Mouse (Mus musculus) hindbrain, embryonic 13.5 days (tissue): Measurements from ENCODE around the gene Klb. TPM values are rescaled to one million over a fixed set of nuclear protein-coding genes. Genes with fewer than 3 reads are reported as not detected.
"Not testable (repeated sequence)": the region's sequence is repeated elsewhere in the genome, so short reads cannot be mapped to it uniquely, and the experiment has no call there.

Source experiments
- ATAC-seq: fragments of 200-750 bp; cut with Nextera tagmentation; 2 replicates; pipeline ENCODE4 v1.8.0; 2017; ENCODE audit warnings: moderate TSS enrichment; ENCODE audit not compliant: low FRiP score
- H3K27ac ChIP-seq: fragments of 300-500 bp; sonication (generic); 2 replicates; pipeline ENCODE4 v1.5.1; 2015; ENCODE audit warnings: inconsistent platforms, mild to moderate bottlenecking, moderate library complexity
- H3K27me3 ChIP-seq: fragments of 300-500 bp; sonication (generic); 2 replicates; pipeline ENCODE4 v1.6.1; 2015; ENCODE audit warnings: mild to moderate bottlenecking, inconsistent platforms
- H3K36me3 ChIP-seq: fragments of 300-500 bp; sonication (generic); 2 replicates; pipeline ENCODE4 v1.6.1; 2015; ENCODE audit warnings: mild to moderate bottlenecking, inconsistent platforms
- H3K4me1 ChIP-seq: fragments of 300-500 bp; sonication (generic); replicated peaks from 2 replicates; pipeline ENCODE4 v1.6.1; 2015; ENCODE audit warnings: inconsistent platforms
- H3K4me2 ChIP-seq: fragments of 300-500 bp; sonication (generic); 2 replicates; pipeline ENCODE4 v1.6.1; 2015; ENCODE audit warnings: inconsistent platforms, mild to moderate bottlenecking, moderate library complexity
- H3K4me3 ChIP-seq: fragments of 300-500 bp; sonication (generic); 2 replicates; pipeline ENCODE4 v1.5.1; 2015; ENCODE audit warnings: mild to moderate bottlenecking, inconsistent platforms
- H3K9ac ChIP-seq: fragments of 300-500 bp; sonication (generic); 2 replicates; pipeline ENCODE4 v1.6.1; 2015; ENCODE audit warnings: mild to moderate bottlenecking, inconsistent platforms
- H3K9me3 ChIP-seq: fragments of 300-500 bp; sonication (generic); 2 replicates; pipeline ENCODE4 v1.6.1; 2016; ENCODE audit warnings: inconsistent platforms
- WGBS: fragments of 180-500 bp; shearing (Covaris S2); methylation state at CpG from one replicate; pipeline ENCODE4 v1.1.7; 2015; 5-methylcytosine and 5-hydroxymethylcytosine counted together
- polyA plus RNA-seq: library from polyadenylated mRNA; unstranded; fragments of >200 nt; fragmentation: Nextera tagmentation; extraction: Ambion mirVana; gene quantifications from 2 replicates; pipeline ENCODE4 v1.2.1, GENCODE M21; 2015

Klb gene
- polyA plus RNA-seq, result 0.09 TPM in 1 of 2 replicates, not detected in the other

DNA sequence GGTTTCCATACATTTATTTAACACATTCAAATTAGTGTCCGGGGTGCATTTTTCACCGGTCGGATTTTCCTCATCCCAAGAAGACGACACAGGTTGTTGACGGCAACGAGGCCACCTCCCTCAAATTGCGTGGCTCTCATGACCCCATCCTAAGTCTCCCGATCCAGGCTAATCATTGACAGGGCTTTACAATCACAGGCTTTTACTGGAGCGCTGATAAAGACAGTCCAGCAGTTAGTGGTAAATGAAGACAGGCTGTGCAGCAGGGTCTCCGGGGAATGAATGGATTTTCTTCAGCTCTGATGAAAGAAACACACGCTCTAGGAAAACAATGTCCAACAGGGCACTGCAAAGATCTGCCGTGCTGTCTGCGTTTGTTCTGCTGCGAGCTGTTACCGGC, at the start of gene Klb:
TSS of gene Klb (plus strand) at position 147 of the 400 bp plus-strand sequence.
- no peak for ATAC-seq
- H3K36me3 ChIP-seq, result no peaks in the 10 kb centered on the region
- peak within 1 kb of the TSS; percentile 51 for H3K9ac ChIP-seq
- H3K4me2 ChIP-seq, result peak within 1 kb of the TSS; percentile 51
- H3K4me3 ChIP-seq, result peak within 1 kb of the TSS; percentile 25
- 0 out of 2 replicates have a peak, but pooled peaks cover 6% of the 10 kb centered on the region for H3K27me3 ChIP-seq
- H3K4me1 ChIP-seq, result no peaks in the 10 kb centered on the region; the same call in 1 of the 2 replicates
- H3K9me3 ChIP-seq, result no peaks in the 10 kb centered on the region
- no peak within 1 kb of the TSS for H3K27ac ChIP-seq
- WGBS, result 23% methylated on average over 15 of the region's 15 CpGs

DNA sequence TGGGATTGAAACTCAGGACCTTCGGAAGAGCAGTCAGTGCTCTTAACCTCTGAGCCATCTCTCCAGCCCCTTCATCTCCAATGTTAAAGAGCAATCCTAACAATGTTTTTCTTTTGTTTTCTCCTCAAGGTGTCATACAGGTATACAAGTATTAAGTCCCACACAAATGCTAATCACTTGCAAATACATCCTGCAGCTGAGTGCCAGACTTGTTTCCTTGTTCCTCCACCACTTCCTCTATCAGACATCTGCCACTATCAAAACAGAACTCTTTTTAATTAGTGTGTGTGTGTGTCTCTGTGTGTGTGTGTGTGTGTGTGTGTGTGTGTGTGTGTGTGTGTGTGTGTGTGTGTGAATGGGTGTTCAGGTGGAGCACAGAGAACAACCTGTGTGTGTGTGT, 48.5 kb upstream of the Klb start:
- not testable (repeated sequence) for H3K4me2 ChIP-seq, H3K4me3 ChIP-seq, H3K9ac ChIP-seq, ATAC-seq, H3K27ac ChIP-seq, H3K9me3 ChIP-seq, H3K27me3 ChIP-seq, H3K4me1 ChIP-seq
- WGBS, result 95% methylated on average over 1 of the region's 1 CpGs
- H3K36me3 ChIP-seq, result peaks cover 26% of the 10 kb centered on the region

DNA sequence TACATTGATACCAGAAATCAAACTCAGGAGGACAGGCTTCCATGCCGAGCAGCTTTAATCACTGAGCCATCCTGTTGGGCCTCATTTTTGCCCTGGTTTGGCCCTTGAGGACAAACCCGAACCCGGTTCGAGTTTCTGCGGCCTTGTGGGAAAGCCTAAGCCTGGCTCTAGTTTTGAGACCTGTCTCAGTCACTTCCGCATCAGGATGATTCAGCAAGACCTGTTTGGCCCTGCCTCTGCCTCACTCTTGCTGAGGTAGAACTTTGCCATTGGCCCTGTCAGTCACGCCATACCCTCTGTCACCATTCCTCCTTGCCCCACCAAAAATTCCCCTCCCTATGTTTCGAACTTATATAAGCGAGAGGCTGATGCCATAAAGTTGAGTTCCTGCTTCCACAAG, 48.0 kb upstream of the Klb start:
- no peak overlapping the region for H3K9ac ChIP-seq
- H3K9me3 ChIP-seq, result no peaks in the 10 kb centered on the region
- H3K27me3 ChIP-seq, result no peaks in the 10 kb centered on the region
- peaks cover 26% of the 10 kb centered on the region for H3K36me3 ChIP-seq
- H3K4me3 ChIP-seq, result no peak overlapping the region
- ATAC-seq, result no peak
- 93% methylated on average over 9 of the region's 9 CpGs for WGBS
- no peak overlapping the region for H3K27ac ChIP-seq
- H3K4me2 ChIP-seq, result no peak overlapping the region
- H3K4me1 ChIP-seq, result no peaks in the 10 kb centered on the region

DNA sequence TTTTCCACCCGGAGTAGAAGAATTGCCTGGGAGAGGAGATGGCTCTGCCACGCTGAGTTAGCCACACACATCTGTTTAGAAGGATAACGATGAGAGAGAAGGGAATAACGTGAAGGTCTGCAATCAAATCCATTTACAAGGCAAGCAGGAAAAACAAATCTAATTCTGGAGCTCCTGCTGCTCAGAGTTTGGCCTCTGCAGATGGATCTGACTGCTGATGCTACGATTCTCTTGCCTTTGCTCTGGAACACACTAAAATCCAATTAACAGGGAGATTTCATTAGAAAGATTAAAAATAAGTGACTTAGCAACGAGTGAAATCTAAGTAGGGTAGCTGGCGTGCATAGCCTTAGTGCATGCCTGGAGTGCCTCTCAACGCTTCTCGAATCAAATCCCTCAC, 42.6 kb upstream of the Klb start:
- no peak overlapping the region for H3K9ac ChIP-seq
- 84% methylated on average over 9 of the region's 9 CpGs for WGBS
- H3K4me2 ChIP-seq, result no peak overlapping the region
- H3K4me3 ChIP-seq, result no peak overlapping the region
- no peak for ATAC-seq
- H3K9me3 ChIP-seq, result no peaks in the 10 kb centered on the region
- H3K27ac ChIP-seq, result no peak overlapping the region
- no peaks in the 10 kb centered on the region for H3K27me3 ChIP-seq
- peaks cover 21% of the 10 kb centered on the region for H3K36me3 ChIP-seq
- no peaks in the 10 kb centered on the region for H3K4me1 ChIP-seq

DNA sequence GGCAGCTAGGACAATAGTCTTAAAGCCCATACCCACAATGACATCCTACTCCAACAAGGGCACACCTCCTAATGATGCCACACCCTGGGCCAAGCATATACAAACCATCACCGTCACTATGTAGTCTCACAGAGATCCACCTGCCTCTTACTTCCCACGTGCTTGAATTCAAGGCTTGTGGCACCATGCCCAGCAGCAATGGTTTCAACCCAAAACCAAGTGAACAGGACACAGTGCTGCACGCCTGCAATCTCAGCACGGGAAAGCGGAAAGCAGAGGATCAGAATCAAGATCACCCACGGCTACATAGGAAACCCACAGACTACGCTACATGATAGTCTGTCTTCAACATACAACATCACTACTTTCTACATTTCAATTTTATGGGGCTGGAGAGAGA, 39.9 kb upstream of the Klb start:
- Histone ChIP-seq H3K9me3 (no peaks in the 10 kb centered on the region), H3K4me2 (no peak overlapping the region), H3K9ac (no peak overlapping the region), H3K27me3 (no peaks in the 10 kb centered on the region), H3K36me3 (peaks cover 26% of the 10 kb centered on the region), H3K4me1 (no peaks in the 10 kb centered on the region), H3K4me3 (no peak overlapping the region), H3K27ac (no peak overlapping the region)
- 99% methylated on average over 7 of the region's 7 CpGs for WGBS
- no peak for ATAC-seq

DNA sequence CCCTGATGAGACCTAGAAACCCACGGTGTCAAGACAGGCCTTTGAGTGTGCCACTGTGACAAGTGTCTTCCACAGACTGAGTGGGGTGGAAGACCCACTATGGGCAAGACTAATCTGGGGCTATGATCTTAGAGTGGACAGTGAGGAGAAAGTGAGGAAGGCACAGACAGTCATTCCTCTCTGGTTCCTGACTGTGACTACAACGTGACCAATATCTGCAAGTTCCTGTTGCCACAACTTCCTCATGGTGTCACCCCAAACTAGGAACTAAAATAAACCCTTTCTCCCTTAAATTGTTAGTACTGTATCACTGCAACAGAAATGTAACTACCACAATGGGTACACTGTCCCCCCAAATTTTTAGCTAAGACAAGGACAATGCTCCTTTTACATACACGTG, 39.2 kb upstream of the Klb start:
- Histone ChIP-seq H3K36me3 (peaks cover 26% of the 10 kb centered on the region), H3K4me1 (no peaks in the 10 kb centered on the region), H3K27ac (no peak overlapping the region), H3K4me3 (no peak overlapping the region), H3K4me2 (no peak overlapping the region), H3K9ac (no peak overlapping the region), H3K27me3 (no peaks in the 10 kb centered on the region), H3K9me3 (no peaks in the 10 kb centered on the region)
- WGBS, result 96% methylated on average over 3 of the region's 3 CpGs
- ATAC-seq, result no peak

DNA sequence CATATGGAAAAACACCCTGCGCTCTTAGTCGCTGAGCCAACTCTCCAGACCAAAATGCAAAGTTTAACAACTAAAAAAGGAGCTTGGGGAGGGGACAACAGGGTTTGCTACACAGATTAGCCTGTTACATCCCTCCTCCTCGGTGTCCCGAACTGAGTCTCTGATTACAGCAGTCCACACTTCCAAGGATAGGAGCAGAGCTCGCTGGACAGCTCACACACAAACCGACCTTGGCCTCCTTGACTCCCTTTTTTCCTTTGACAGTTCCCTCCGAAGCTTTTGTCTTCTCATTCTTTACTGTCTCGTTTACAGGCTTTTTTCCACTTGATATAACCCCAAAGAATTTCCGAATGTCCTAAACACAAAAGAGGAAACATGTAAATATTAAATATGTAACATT, 28.9 kb upstream of the Klb start:
- WGBS, result 93% methylated on average over 9 of the region's 9 CpGs

DNA sequence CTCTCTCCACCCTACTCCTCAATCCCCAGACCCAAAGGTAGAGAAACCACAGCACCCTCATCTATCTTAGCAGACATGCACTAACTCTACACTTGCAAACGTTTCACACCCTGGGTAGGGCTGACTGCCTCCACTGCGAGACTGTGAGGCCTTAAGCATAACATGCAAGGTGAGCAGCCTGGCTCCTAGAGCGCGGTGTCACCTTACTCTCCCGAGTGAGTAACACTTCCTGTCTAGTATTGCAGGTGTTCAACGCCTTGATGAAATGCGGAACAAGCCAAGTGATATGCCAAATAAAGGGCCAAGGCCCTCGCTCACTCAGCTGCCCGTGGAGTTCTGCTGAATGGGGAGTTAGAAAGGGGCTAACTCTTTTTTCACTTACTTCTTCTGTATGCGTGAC, 25.9 kb upstream of the Klb start:
- 88% methylated on average over 10 of the region's 10 CpGs for WGBS

More for the DNA sequence above, 28.9 kb upstream of the Klb start:
- Histone ChIP-seq H3K4me2 (no peak overlapping the region), H3K4me3 (no peak overlapping the region), H3K36me3 (peaks cover 19% of the 10 kb centered on the region), H3K9me3 (no peaks in the 10 kb centered on the region), H3K27ac (no peak overlapping the region), H3K9ac (no peak overlapping the region), H3K27me3 (no peaks in the 10 kb centered on the region), H3K4me1 (no peaks in the 10 kb centered on the region)
- ATAC-seq, result no peak

DNA sequence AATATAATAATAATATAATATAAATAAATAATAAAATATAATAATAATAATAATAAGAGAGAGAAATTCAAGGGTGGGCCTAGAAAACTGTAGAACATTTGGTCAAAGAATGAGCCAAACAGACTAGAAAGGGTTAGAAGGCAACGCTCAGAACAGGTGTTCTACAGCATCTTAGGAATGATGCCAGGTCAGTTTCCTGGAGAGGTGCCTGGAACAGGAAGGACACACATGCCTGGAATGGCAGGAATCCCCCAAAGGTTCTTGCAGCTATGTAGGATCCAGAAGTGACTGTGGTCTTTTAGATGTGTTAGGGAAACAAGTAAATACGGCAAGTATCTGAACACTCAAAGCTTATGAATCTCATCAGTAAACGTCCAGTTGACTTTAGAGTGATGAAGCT, 23.8 kb upstream of the Klb start:
- Histone ChIP-seq H3K27ac (no peak overlapping the region), H3K4me3 (no peak overlapping the region), H3K36me3 (peaks cover under 1% of the 10 kb centered on the region), H3K4me1 (no peaks in the 10 kb centered on the region), H3K9me3 (no peaks in the 10 kb centered on the region), H3K4me2 (no peak overlapping the region), H3K9ac (no peak overlapping the region), H3K27me3 (no peaks in the 10 kb centered on the region)
- WGBS, result 95% methylated on average over 3 of the region's 3 CpGs
- ATAC-seq, result no peak

More for the DNA sequence above, 25.9 kb upstream of the Klb start:
- no peak for ATAC-seq
- Histone ChIP-seq H3K27ac (no peak overlapping the region), H3K9me3 (no peaks in the 10 kb centered on the region), H3K4me2 (no peak overlapping the region), H3K4me3 (no peak overlapping the region), H3K9ac (no peak overlapping the region), H3K4me1 (no peaks in the 10 kb centered on the region), H3K36me3 (peaks cover 10% of the 10 kb centered on the region), H3K27me3 (no peaks in the 10 kb centered on the region)

DNA sequence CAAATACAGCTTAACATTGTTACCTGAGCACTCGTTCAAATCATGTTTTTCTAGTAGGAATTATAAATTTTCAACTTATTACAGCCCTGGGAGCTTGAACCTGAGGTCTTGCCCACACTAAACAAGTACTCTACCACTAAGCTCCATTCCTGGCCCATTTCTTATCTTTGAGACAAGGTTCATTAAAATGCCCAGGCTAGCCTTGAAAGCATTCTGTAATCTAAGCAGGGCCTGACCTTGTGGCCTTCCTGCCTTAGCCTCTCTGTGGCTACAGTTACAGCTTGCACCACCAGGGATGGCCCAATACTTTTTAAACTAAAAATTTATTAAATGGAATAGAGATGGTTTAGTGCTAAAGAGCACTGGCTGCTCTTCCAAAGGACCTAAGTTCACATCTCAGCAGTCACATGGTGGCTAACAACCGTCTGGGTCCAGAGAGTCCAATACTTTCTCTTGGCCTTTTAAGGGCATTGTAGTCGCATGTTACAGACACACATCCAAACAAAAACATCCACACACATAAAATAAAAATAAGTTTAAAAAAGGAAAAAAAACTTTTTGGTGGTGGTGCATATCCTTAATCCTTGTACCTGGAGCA, 23.3 kb upstream of the Klb start:
- 94% methylated on average over 3 of the region's 3 CpGs for WGBS
- no peak for ATAC-seq
- Histone ChIP-seq H3K9me3 (no peaks in the 10 kb centered on the region), H3K36me3 (no peaks in the 10 kb centered on the region), H3K9ac (no peak overlapping the region), H3K4me3 (no peak overlapping the region), H3K4me1 (no peaks in the 10 kb centered on the region), H3K27me3 (no peaks in the 10 kb centered on the region), H3K4me2 (no peak overlapping the region), H3K27ac (no peak overlapping the region)

DNA sequence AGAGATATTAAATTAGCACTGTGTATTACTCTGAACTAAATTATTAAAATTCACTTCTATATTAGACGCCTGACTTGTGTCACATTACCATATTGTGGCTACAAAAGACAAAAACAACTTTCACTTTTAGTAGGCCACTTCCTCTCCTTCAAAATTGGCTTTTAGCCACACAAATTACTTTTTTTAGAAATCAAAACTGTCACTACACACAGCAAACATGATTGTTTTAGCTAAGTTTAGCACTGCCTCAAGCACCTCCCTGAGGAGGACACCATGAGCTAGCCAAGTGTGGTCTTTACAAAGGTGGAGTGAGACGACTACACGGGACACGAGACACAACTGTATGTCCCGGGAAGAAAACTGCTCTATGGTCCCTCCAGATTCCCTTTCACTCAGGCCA, 21.9 kb upstream of the Klb start:
- ATAC-seq, result no peak
- Histone ChIP-seq H3K9ac (no peak overlapping the region), H3K4me3 (no peak overlapping the region), H3K27ac (no peak overlapping the region), H3K27me3 (no peaks in the 10 kb centered on the region), H3K4me1 (no peaks in the 10 kb centered on the region), H3K9me3 (no peaks in the 10 kb centered on the region), H3K4me2 (no peak overlapping the region), H3K36me3 (no peaks in the 10 kb centered on the region)
- 74% methylated on average over 5 of the region's 5 CpGs for WGBS

DNA sequence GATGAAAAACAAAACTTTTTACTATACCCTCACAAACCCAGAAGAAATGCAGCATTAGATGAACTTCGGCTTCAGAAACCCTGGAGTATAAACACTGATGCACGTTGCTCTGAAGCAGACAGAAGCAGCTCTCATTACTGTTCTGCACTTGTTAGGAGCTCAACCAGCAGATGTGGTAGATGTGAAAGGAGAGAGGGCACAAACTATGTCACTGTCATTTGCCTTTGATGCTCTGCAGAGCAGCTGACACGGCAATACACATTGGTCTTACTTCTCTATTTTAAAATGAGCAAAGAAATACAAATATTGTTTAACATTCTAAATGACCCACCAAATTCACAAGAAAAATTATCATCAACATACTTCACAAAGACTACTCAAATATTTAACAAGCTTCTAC, 18.1 kb upstream of the Klb start:
- Histone ChIP-seq H3K4me1 (peaks cover 2% of the 10 kb centered on the region; the same call in 1 of the 2 replicates), H3K4me3 (no peak overlapping the region), H3K9ac (no peak overlapping the region), H3K4me2 (no peak overlapping the region), H3K9me3 (no peaks in the 10 kb centered on the region), H3K36me3 (no peaks in the 10 kb centered on the region), H3K27ac (no peak overlapping the region), H3K27me3 (no peaks in the 10 kb centered on the region)
- ATAC-seq, result no peak
- WGBS, result 85% methylated on average over 3 of the region's 3 CpGs

DNA sequence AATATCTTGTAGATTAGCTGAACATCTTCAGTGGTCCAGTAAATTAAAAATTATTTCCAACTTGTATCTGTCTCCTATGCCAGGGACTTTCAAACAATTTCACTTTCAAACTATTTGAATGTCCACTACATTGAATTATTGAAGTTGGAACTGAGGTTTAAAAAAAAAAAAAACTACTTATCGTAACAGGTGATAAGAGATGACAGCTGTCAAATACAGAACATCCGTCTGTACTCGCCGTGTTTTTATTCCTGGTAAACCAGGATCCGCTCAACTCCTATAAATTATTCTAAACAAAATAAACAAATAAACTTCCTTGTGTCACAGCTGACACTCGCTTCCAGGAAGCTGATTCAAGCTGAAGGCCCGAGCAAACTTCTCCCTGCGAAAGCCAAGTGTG, 13.3 kb upstream of the Klb start:
- H3K4me3 ChIP-seq, result peak overlapping the region; percentile 92
- no peaks in the 10 kb centered on the region for H3K36me3 ChIP-seq
- WGBS, result 12% methylated on average over 8 of the region's 8 CpGs
- no peak for ATAC-seq
- H3K27me3 ChIP-seq, result no peaks in the 10 kb centered on the region
- H3K4me2 ChIP-seq, result peak overlapping the region; percentile 86
- peaks cover 8% of the 10 kb centered on the region; the same call in 1 of the 2 replicates for H3K4me1 ChIP-seq
- H3K9me3 ChIP-seq, result no peaks in the 10 kb centered on the region
- H3K9ac ChIP-seq, result peak overlapping the region; percentile 85
- H3K27ac ChIP-seq, result no peak overlapping the region
